Mouse (Mus musculus) ES-Bruce4 (cell line): ENCODE results near the gene Paf1.

Experiments
- CTCF ChIP-seq: IDR thresholded peaks from one replicate; pipeline ENCODE4 v1.8.1; 2011; ENCODE audit warnings: low read depth, low read length
- EP300 ChIP-seq: IDR thresholded peaks from 2 replicates; pipeline ENCODE4 v1.6.1; 2011; ENCODE audit warnings: low read depth, low read length; ENCODE audit not compliant: insufficient read depth

DNA sequence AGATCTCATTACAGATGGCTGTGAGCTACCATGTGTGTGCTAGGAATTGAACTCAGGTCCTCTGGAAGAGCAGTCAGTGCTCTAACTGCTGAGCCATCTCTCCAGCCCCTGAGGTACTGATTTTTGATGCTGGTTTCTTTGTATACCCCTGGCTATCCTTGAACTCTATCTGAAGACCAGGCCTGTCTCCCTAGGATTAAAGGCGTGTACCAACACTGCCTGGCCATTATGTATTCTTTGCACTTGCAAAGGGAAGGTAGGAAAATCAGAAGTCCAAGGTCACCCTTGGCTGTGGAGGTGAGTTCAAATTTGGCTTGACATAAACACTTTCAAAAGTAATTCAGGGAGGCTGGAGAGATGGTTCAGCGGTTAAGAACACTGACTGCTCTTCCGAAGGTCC, 38.2 kb upstream of the Paf1 start:
- TF ChIP-seq CTCF (no peak), EP300 (no peak)
